10 mouse cellular contexts compared by ENCODE assay signal in the genomic region with DNA sequence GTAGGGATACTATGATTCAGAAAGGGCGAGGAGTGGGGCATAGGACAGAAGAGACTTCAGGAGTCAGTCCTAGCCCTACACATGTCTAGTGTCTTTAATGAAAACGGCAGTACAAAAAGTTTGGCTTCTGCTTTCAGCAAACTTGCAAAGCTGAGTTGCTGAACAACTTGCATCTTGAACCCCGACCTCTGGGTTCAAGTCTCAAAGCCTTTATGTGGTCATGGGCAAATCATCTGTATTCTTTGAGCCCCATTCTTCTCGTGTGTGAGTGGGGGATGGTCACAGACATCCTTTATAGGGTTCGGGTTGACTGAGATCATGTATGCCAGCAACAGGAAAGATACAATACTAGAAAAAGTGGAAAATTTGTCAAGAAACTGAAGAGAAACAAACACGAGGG.
"Had no signal": no experiment of that assay in that cellular context is flagged by ENCODE, and none has a peak within 500 bp of the region (broad histone marks: within the 10 kb centered on the region; RNA-seq: fewer than 3 reads in every experiment).

No protein-coding gene starts in this region.

- H3K36me3 ChIP-seq: limb, embryonic 13.5 days; midbrain, embryonic 12.5 days; neural tube, embryonic 13.5 days; stomach, embryonic 15.5 days had no signal

- ATAC-seq: intestine, postnatal 0 days; midbrain, embryonic 16.5 days had no signal

- H3K9me3 ChIP-seq: limb, embryonic 13.5 days; midbrain, embryonic 12.5 days; neural tube, embryonic 13.5 days; stomach, embryonic 15.5 days had no signal

- DNase-seq: retina, postnatal 1 day; thymus, adult 2 months; thymus, postnatal 36 days had no signal

- H3K4me3 ChIP-seq: limb, embryonic 13.5 days; midbrain, embryonic 12.5 days; neural tube, embryonic 13.5 days; stomach, embryonic 15.5 days had no signal

- H3K27ac ChIP-seq: limb, embryonic 13.5 days; liver, embryonic 14.5 days; midbrain, embryonic 12.5 days; neural tube, embryonic 13.5 days had no signal

- H3K9ac ChIP-seq: limb, embryonic 13.5 days; liver, embryonic 14.5 days; midbrain, embryonic 12.5 days; neural tube, embryonic 13.5 days; stomach, embryonic 15.5 days had no signal

- H3K27me3 ChIP-seq: limb, embryonic 13.5 days; neural tube, embryonic 13.5 days; stomach, embryonic 15.5 days had no signal

- H3K4me2 ChIP-seq: limb, embryonic 13.5 days; midbrain, embryonic 12.5 days; neural tube, embryonic 13.5 days; stomach, embryonic 15.5 days had no signal
